ENCODE assay signal across 19 mouse cellular contexts in genomic region chr14:32824267-32825150, GRCm38 (mm10). TPM values are rescaled to one million over a fixed set of nuclear protein-coding genes. Genes with fewer than 3 reads are reported as not detected.
DNase-seq lines count a peak whose midpoint lies in the region; ATAC-seq and TF ChIP-seq lines count a peak whose summit lies in the region.
"Had no signal": no experiment of that assay in that cellular context is flagged by ENCODE, and none has a peak within 500 bp of the region (broad histone marks: within the 10 kb centered on the region; RNA-seq: fewer than 3 reads in every experiment).

No protein-coding gene starts in this region.

- H3K4me2 ChIP-seq in embryonic facial prominence, embryonic 11.5 days (ENCODE audit: low read depth, low read length): no peak overlapping the region
- no peak overlapping the region for H3K4me2 ChIP-seq in lung, embryonic 14.5 days
- H3K4me2 ChIP-seq in intestine, embryonic 16.5 days (ENCODE audit: low read depth, low read length): no peak overlapping the region
- H3K4me2 ChIP-seq: limb, embryonic 15.5 days had no signal

- no peak overlapping the region for H3K9ac ChIP-seq in embryonic facial prominence, embryonic 11.5 days (replicated peaks; ENCODE audit: low read length)
- H3K9ac ChIP-seq in lung, embryonic 14.5 days: no peak overlapping the region
- no peak overlapping the region for H3K9ac ChIP-seq in intestine, embryonic 16.5 days (ENCODE audit: low read depth, low read length)
- H3K9ac ChIP-seq: heart, embryonic 15.5 days; limb, embryonic 15.5 days; midbrain, embryonic 12.5 days had no signal

- H3K27ac ChIP-seq in embryonic facial prominence, embryonic 11.5 days (replicated peaks; ENCODE audit: low read depth, low read length): no peak overlapping the region
- H3K27ac ChIP-seq in embryonic facial prominence, embryonic 10.5 days (replicated peaks): no peak overlapping the region
- H3K27ac ChIP-seq in lung, embryonic 14.5 days (ENCODE audit: low read depth): peak overlapping the region; percentile 63; the same call in 1 of the 2 replicates
- peak overlapping the region; percentile 59; the same call in 1 of the 2 replicates for H3K27ac ChIP-seq in intestine, embryonic 16.5 days (ENCODE audit: low read length)
- H3K27ac ChIP-seq: heart, embryonic 15.5 days; limb, embryonic 15.5 days; midbrain, embryonic 12.5 days had no signal

- peaks cover 7% of the 10 kb centered on the region; the same call in 1 of the 2 replicates for H3K4me1 ChIP-seq in embryonic facial prominence, embryonic 11.5 days (ENCODE audit: control insufficient read depth, insufficient read depth, low read length)
- peaks cover 48% of the 10 kb centered on the region for H3K4me1 ChIP-seq in embryonic facial prominence, embryonic 10.5 days
- peaks cover 40% of the 10 kb centered on the region for H3K4me1 ChIP-seq in lung, embryonic 14.5 days (ENCODE audit: insufficient read depth)
- H3K4me1 ChIP-seq in intestine, embryonic 16.5 days (ENCODE audit: control insufficient read depth, insufficient read depth, low read length): peaks cover 37% of the 10 kb centered on the region

- no peaks in the 10 kb centered on the region for H3K9me3 ChIP-seq in embryonic facial prominence, embryonic 11.5 days (replicated peaks; ENCODE audit: control insufficient read depth, low read length)
- H3K9me3 ChIP-seq in embryonic facial prominence, embryonic 10.5 days: no peaks in the 10 kb centered on the region
- H3K9me3 ChIP-seq in lung, embryonic 14.5 days (ENCODE audit: low read depth, low read length): no peaks in the 10 kb centered on the region
- H3K9me3 ChIP-seq in intestine, embryonic 16.5 days (ENCODE audit: control insufficient read depth, low read length): no peaks in the 10 kb centered on the region
- H3K9me3 ChIP-seq: heart, embryonic 15.5 days; limb, embryonic 15.5 days; midbrain, embryonic 12.5 days had no signal

- no peaks in the 10 kb centered on the region for H3K36me3 ChIP-seq in embryonic facial prominence, embryonic 11.5 days (replicated peaks; ENCODE audit: control insufficient read depth, insufficient read depth, low read depth, low read length)
- no peaks in the 10 kb centered on the region for H3K36me3 ChIP-seq in embryonic facial prominence, embryonic 10.5 days (replicated peaks)
- H3K36me3 ChIP-seq in lung, embryonic 14.5 days (ENCODE audit: insufficient read depth): no peaks in the 10 kb centered on the region
- H3K36me3 ChIP-seq in intestine, embryonic 16.5 days (ENCODE audit: control insufficient read depth, insufficient read depth, low read length): no peaks in the 10 kb centered on the region
- H3K36me3 ChIP-seq: heart, embryonic 15.5 days; limb, embryonic 15.5 days; midbrain, embryonic 12.5 days had no signal

- no peak for DNase-seq in embryonic facial prominence, embryonic 11.5 days (ENCODE audit: low spot score)
- no peak for DNase-seq in embryonic facial prominence, embryonic 10.5 days (ENCODE audit: low spot score)
- peak; percentile 23 for DNase-seq in lung, embryonic 14.5 days
- DNase-seq in lung, postnatal 4 days: no peak
- peak; percentile 78 for DNase-seq in retina, postnatal 1 day
- DNase-seq in spleen, adult 12 weeks (ENCODE audit: low spot score): no peak
- no peak for DNase-seq in heart, adult 8-10 months (ENCODE audit: low spot score)
- DNase-seq: cerebellum, postnatal 10 days; thymus, postnatal 25 days had no signal

- H3K27me3 ChIP-seq in embryonic facial prominence, embryonic 11.5 days (ENCODE audit: control insufficient read depth, insufficient read depth, low read length): no peaks in the 10 kb centered on the region
- no peaks in the 10 kb centered on the region for H3K27me3 ChIP-seq in embryonic facial prominence, embryonic 10.5 days (replicated peaks; ENCODE audit: low read depth, poor library complexity, severe bottlenecking)
- no peaks in the 10 kb centered on the region for H3K27me3 ChIP-seq in lung, embryonic 14.5 days (ENCODE audit: insufficient read depth, low read length)
- no peaks in the 10 kb centered on the region for H3K27me3 ChIP-seq in intestine, embryonic 16.5 days (replicated peaks; ENCODE audit: control insufficient read depth, insufficient read depth, low read length)
- H3K27me3 ChIP-seq: heart, embryonic 15.5 days; limb, embryonic 15.5 days; midbrain, embryonic 12.5 days had no signal

- no peak overlapping the region for H3K4me3 ChIP-seq in embryonic facial prominence, embryonic 11.5 days (ENCODE audit: low read depth, low read length)
- no peak overlapping the region for H3K4me3 ChIP-seq in embryonic facial prominence, embryonic 10.5 days
- H3K4me3 ChIP-seq in lung, embryonic 14.5 days (ENCODE audit: low read depth, low read length): no peak overlapping the region
- no peak overlapping the region for H3K4me3 ChIP-seq in intestine, embryonic 16.5 days (ENCODE audit: low read length)
- H3K4me3 ChIP-seq: heart, embryonic 15.5 days; limb, embryonic 15.5 days; midbrain, embryonic 12.5 days; myocyte had no signal

- WGBS in embryonic facial prominence, embryonic 11.5 days: 48% methylated on average over 14 of the region's 14 CpGs
- 50% methylated on average over 14 of the region's 14 CpGs for WGBS in embryonic facial prominence, embryonic 10.5 days
- WGBS in lung, embryonic 14.5 days: 35% methylated on average over 14 of the region's 14 CpGs
- WGBS in intestine, embryonic 16.5 days: 37% methylated on average over 14 of the region's 14 CpGs

- TF ChIP-seq CTCF in lung, embryonic 14.5 days (IDR thresholded peaks at IDR 0.05; ENCODE audit: low read depth): no peak

- ATAC-seq in embryonic facial prominence, embryonic 11.5 days (replicated peaks; ENCODE audit: insufficient number of reproducible peaks, low FRiP score, low TSS enrichment, low read depth): 0 out of 2 replicates have a peak, but pooled peaks have one; percentile 22
- no peak for ATAC-seq in lung, embryonic 14.5 days (ENCODE audit: insufficient read depth)
- no peak for ATAC-seq in intestine, embryonic 16.5 days

RNA-seq across cellular contexts. Expression of gene Fam170b, which starts 9.3 kb away (rescaled TPM):
- polyA plus RNA-seq in embryonic facial prominence, embryonic 11.5 days (2014; fragmentation: Nextera tagmentation; extraction: Ambion mirVana): not detected in 2 replicates
- not detected in 2 replicates for polyA plus RNA-seq in embryonic facial prominence, embryonic 10.5 days (2016; fragmentation: Nextera tagmentation; extraction: Ambion mirVana)
- polyA plus RNA-seq in lung, embryonic 14.5 days (2014; fragmentation: Nextera tagmentation; extraction: Ambion mirVana): 0.17 TPM in 1 of 2 replicates, not detected in the other
- polyA plus RNA-seq in intestine, embryonic 16.5 days (2015; fragmentation: Nextera tagmentation; extraction: Ambion mirVana): 0.10 TPM in 2 replicates
- total RNA-seq in heart, adult 8-10 months (2022): not detected
- total RNA-seq: gastrocnemius, postnatal 25 days; layer of hippocampus, adult 8-10 months; left cerebral cortex, postnatal 10 days had no signal
- polyA plus RNA-seq: forebrain, embryonic 16.5 days; hindbrain, embryonic 16.5 days; limb, embryonic 15.5 days; midbrain, embryonic 12.5 days; myocyte had no signal

RNA-seq across cellular contexts. Expression of gene Vstm4, which starts 32.0 kb away (rescaled TPM):
- polyA plus RNA-seq in embryonic facial prominence, embryonic 11.5 days (2014; fragmentation: Nextera tagmentation; extraction: Ambion mirVana): 4.2 and 5.1 TPM in 2 replicates
- 1.9 and 2.2 TPM in 2 replicates for polyA plus RNA-seq in embryonic facial prominence, embryonic 10.5 days (2016; fragmentation: Nextera tagmentation; extraction: Ambion mirVana)
- 52.5 and 56.2 TPM in 2 replicates for polyA plus RNA-seq in lung, embryonic 14.5 days (2014; fragmentation: Nextera tagmentation; extraction: Ambion mirVana)
- polyA plus RNA-seq in intestine, embryonic 16.5 days (2015; fragmentation: Nextera tagmentation; extraction: Ambion mirVana): 26.6 and 28.3 TPM in 2 replicates
- 1 to 10 TPM; 5.6 to 8.9 (median 7.5) TPM for total RNA-seq in heart, adult 8-10 months (2022)
- polyA plus RNA-seq: myocyte had no signal

RNA-seq across cellular contexts. Expression of gene Tmem273, which starts 38.7 kb away (rescaled TPM):
- polyA plus RNA-seq in embryonic facial prominence, embryonic 11.5 days (2014; fragmentation: Nextera tagmentation; extraction: Ambion mirVana): 0.41 and 0.71 TPM in 2 replicates
- polyA plus RNA-seq in embryonic facial prominence, embryonic 10.5 days (2016; fragmentation: Nextera tagmentation; extraction: Ambion mirVana): 0.10 and 0.24 TPM in 2 replicates
- polyA plus RNA-seq in lung, embryonic 14.5 days (2014; fragmentation: Nextera tagmentation; extraction: Ambion mirVana): 1.1 and 1.4 TPM in 2 replicates
- 2.2 and 2.5 TPM in 2 replicates for polyA plus RNA-seq in intestine, embryonic 16.5 days (2015; fragmentation: Nextera tagmentation; extraction: Ambion mirVana)
- 1 to 10 TPM in 2 of 4 experiments, under 1 TPM in 2; 0.19 to 1.9 (median 1.1) TPM for total RNA-seq in heart, adult 8-10 months (2022)
- total RNA-seq: gastrocnemius, postnatal 25 days had no signal

Comparison
In these comparisons a context has a peak if more than half of its experiments do, and no peak if none do; other contexts are left out.
1. DNase-seq: peak in lung, embryonic 14.5 days (single experiment) and retina, postnatal 1 day (single experiment); none in embryonic facial prominence, embryonic 11.5 days (single experiment), embryonic facial prominence, embryonic 10.5 days (single experiment), lung, postnatal 4 days (0 of 2), spleen, adult 12 weeks (single experiment) and heart, adult 8-10 months (single experiment).
2. H3K27ac ChIP-seq: peak in lung, embryonic 14.5 days (single experiment) and intestine, embryonic 16.5 days (single experiment); none in embryonic facial prominence, embryonic 11.5 days (single experiment) and embryonic facial prominence, embryonic 10.5 days (single experiment).